In the genomic region with DNA sequence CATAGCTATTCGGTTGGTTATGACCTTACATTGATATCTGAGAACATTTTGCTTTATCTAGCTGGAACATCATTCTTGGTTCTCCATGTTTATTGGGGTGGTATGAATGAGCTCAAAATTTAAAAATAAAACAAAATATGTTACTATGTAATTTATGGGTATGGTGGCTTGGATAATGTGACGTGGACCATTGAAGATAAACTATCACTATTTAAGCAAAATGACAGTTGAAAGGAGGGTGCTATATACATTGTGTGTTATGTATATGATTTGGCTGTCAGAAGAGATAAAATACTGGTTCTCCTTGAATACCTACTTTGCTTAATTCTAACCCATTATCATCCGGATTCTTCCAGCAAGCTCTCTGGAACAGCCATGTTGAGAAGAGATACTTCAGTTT, we compare ENCODE assay signal across 25 mouse cellular contexts.
A peak's percentile ranks its signal among the peaks of the same experiment; 100 is the strongest.
DNase-seq lines count a peak whose midpoint lies in the region; ATAC-seq and TF ChIP-seq lines count a peak whose summit lies in the region.
"Had no signal": no experiment of that assay in that cellular context is flagged by ENCODE, and none has a peak within 500 bp of the region (broad histone marks: within the 10 kb centered on the region; RNA-seq: fewer than 3 reads in every experiment).

No protein-coding gene starts in this region.

- 66% methylated on average over 3 of the region's 3 CpGs for WGBS in liver, postnatal 0 days (ENCODE audit: insufficient replicate concordance)

- TF ChIP-seq EP300 in liver, postnatal 0 days (IDR thresholded peaks at IDR 0.05; ENCODE audit: low read depth) = peak; percentile 59; the same call in 1 of the 2 replicates
- TF ChIP-seq EP300 in MEL (IDR thresholded peaks at IDR 0.05; ENCODE audit: low read depth in 1 of 2, low read length in 2 of 2) = peak; percentile 47 to 73; a peak in 3 of 4 replicates

- H3K4me1 ChIP-seq in liver, postnatal 0 days (ENCODE audit: insufficient read depth) = no peaks in the 10 kb centered on the region
- no peaks in the 10 kb centered on the region; a peak in 1 of 4 replicates for H3K4me1 ChIP-seq in MEL (ENCODE audit: control insufficient read depth in 1 of 2, insufficient read depth in 2 of 2, low read length in 2 of 2)
- H3K4me1 ChIP-seq: embryonic facial prominence, embryonic 15.5 days; forebrain, embryonic 10.5 days; forebrain, embryonic 12.5 days had no signal

- no peak for TF ChIP-seq CTCF in liver, postnatal 0 days (IDR thresholded peaks at IDR 0.05; ENCODE audit: low read depth)
- TF ChIP-seq CTCF in MEL (IDR thresholded peaks at IDR 0.05 in 2 of 3, conservative IDR thresholded peaks at IDR 0.05 in 1 of 3; ENCODE audit: control insufficient read depth in 1 of 3, insufficient read depth in 1 of 3, low read depth in 2 of 3, low read length in 3 of 3, poor library complexity in 1 of 3, severe bottlenecking in 1 of 3) = no peak

- H3K9ac ChIP-seq in liver, postnatal 0 days (replicated peaks) = no peak overlapping the region
- H3K9ac ChIP-seq in MEL (ENCODE audit: control insufficient read depth, low read depth, low read length, poor library complexity, severe bottlenecking) = no peak overlapping the region
- H3K9ac ChIP-seq: embryonic facial prominence, embryonic 13.5 days; embryonic facial prominence, embryonic 15.5 days; forebrain, embryonic 12.5 days had no signal

- no peaks in the 10 kb centered on the region for H3K36me3 ChIP-seq in liver, postnatal 0 days (replicated peaks; ENCODE audit: insufficient read depth, low read length)
- no peaks in the 10 kb centered on the region for H3K36me3 ChIP-seq in MEL (ENCODE audit: control insufficient read depth in 1 of 2, insufficient read depth in 2 of 2, low read length in 2 of 2)
- H3K36me3 ChIP-seq: embryonic facial prominence, embryonic 13.5 days; embryonic facial prominence, embryonic 15.5 days; forebrain, embryonic 10.5 days; forebrain, embryonic 12.5 days had no signal

- no peak overlapping the region for H3K4me2 ChIP-seq in liver, postnatal 0 days (ENCODE audit: low read depth, low read length)
- H3K4me2 ChIP-seq: embryonic facial prominence, embryonic 13.5 days; embryonic facial prominence, embryonic 15.5 days; forebrain, embryonic 12.5 days had no signal

- no peaks in the 10 kb centered on the region for H3K9me3 ChIP-seq in liver, postnatal 0 days (ENCODE audit: low read length)
- H3K9me3 ChIP-seq in MEL (replicated peaks; ENCODE audit: insufficient read depth, low read length) = no peaks in the 10 kb centered on the region
- H3K9me3 ChIP-seq: embryonic facial prominence, embryonic 13.5 days; embryonic facial prominence, embryonic 15.5 days; forebrain, embryonic 10.5 days; forebrain, embryonic 12.5 days had no signal

- TF ChIP-seq RAD21 in MEL (IDR thresholded peaks at IDR 0.05; ENCODE audit: low read depth, low read length) = no peak

- no peak overlapping the region for H3K4me3 ChIP-seq in liver, postnatal 0 days (ENCODE audit: low read depth, low read length)
- no peak overlapping the region for H3K4me3 ChIP-seq in MEL (ENCODE audit: control insufficient read depth in 1 of 2, insufficient read depth in 1 of 2, low read depth in 2 of 2, low read length in 2 of 2)
- H3K4me3 ChIP-seq: embryonic facial prominence, embryonic 13.5 days; embryonic facial prominence, embryonic 15.5 days; erythroblast, embryonic 14.5 days; forebrain, embryonic 10.5 days; forebrain, embryonic 12.5 days had no signal

- no peak for DNase-seq in liver, postnatal 0 days
- DNase-seq in liver (no peak), MEL (ENCODE audit: low read depth, low spot score) (no peak)
- no peak for DNase-seq in spleen, postnatal 36 days (ENCODE audit: low spot score in 2 of 2)
- DNase-seq in adrenal gland, postnatal 4 days (ENCODE audit: low spot score in 2 of 2) = no peak
- DNase-seq: adrenal gland, adult 8-10 months; adrenal gland, postnatal 14 days; adrenal gland, postnatal 36 days; cerebellum, adult 11 months; cerebellum, adult 18-20 months; cerebellum, adult 8-10 months; cerebellum, adult 9-11 months; cerebellum, postnatal 14 days; cerebellum, postnatal 36 days; embryo, embryonic 11 days had no signal

- no peak for TF ChIP-seq POLR2A in MEL (IDR thresholded peaks at IDR 0.05; ENCODE audit: control insufficient read depth in 1 of 2, insufficient read depth in 1 of 2, low read depth in 1 of 2, low read length in 2 of 2, poor library complexity in 1 of 2)

- no peak overlapping the region for H3K27ac ChIP-seq in liver, postnatal 0 days (ENCODE audit: low read depth)
- no peak overlapping the region for H3K27ac ChIP-seq in MEL (ENCODE audit: control insufficient read depth, low read depth, low read length)
- H3K27ac ChIP-seq: embryonic facial prominence, embryonic 13.5 days; embryonic facial prominence, embryonic 15.5 days; forebrain, embryonic 10.5 days; forebrain, embryonic 12.5 days had no signal

- no peaks in the 10 kb centered on the region for H3K27me3 ChIP-seq in liver, postnatal 0 days (ENCODE audit: insufficient read depth, low read length)
- no peaks in the 10 kb centered on the region for H3K27me3 ChIP-seq in MEL (ENCODE audit: control insufficient read depth in 1 of 2, insufficient read depth in 2 of 2, low read length in 2 of 2)
- H3K27me3 ChIP-seq: embryonic facial prominence, embryonic 13.5 days; embryonic facial prominence, embryonic 15.5 days; forebrain, embryonic 12.5 days; Patski had no signal

- no peak for ATAC-seq in liver, postnatal 0 days
- ATAC-seq in megakaryocyte progenitor cell, adult 5-6 weeks (replicated peaks; ENCODE audit: poor library complexity) = peak; percentile 26; the same call in 1 of the 2 replicates
- ATAC-seq: activated CD4-positive, CD25-positive, alpha-beta regulatory T cell, adult 4 months; forebrain, embryonic 14.5 days; forebrain, embryonic 16.5 days; Patski had no signal

- H3K79me2 ChIP-seq in MEL (ENCODE audit: control insufficient read depth, insufficient read depth, low read length, poor library complexity) = no peaks in the 10 kb centered on the region

TF ChIP-seq in MEL, 35 proteins besides CTCF, POLR2A, EP300 and RAD21:
- TF ChIP-seq HCFC1 (IDR thresholded peaks at IDR 0.05; ENCODE audit: low read depth, low read length) (no peak), MYB (IDR thresholded peaks at IDR 0.05; ENCODE audit: low read depth, low read length) (peak; percentile 53; the same call in 1 of the 2 replicates), MEF2A (IDR thresholded peaks at IDR 0.05; ENCODE audit: extremely low read depth, insufficient replicate concordance, low read depth, low read length, poor library complexity, severe bottlenecking) (peak; percentile 23; the same call in 1 of the 2 replicates)
